Mouse (Mus musculus): Measurements from ENCODE around the gene Lrrfip1. TPM values are rescaled to one million over a fixed set of nuclear protein-coding genes. Genes with fewer than 3 reads are reported as not detected.

Lrrfip1 gene
- polyA plus RNA-seq (2011; ENCODE audit: insufficient read depth, insufficient read length, low read depth, missing spikeins), result 88.7 and 97.2 TPM in 2 replicates

- no peak for TF ChIP-seq POLR2A (IDR thresholded peaks at IDR 0.05; ENCODE audit: insufficient read depth, low read length)
- TF ChIP-seq CTCF (IDR thresholded peaks at IDR 0.05; ENCODE audit: low read depth, low read length), result no peak
- no peak for TF ChIP-seq EP300 (IDR thresholded peaks at IDR 0.05; ENCODE audit: insufficient read depth, low read depth, low read length)
- Histone ChIP-seq H3K9me3 (replicated peaks; ENCODE audit: control insufficient read depth, insufficient read depth, low read length, poor library complexity, severe bottlenecking) (no peaks in the 10 kb centered on the region), H3K4me1 (ENCODE audit: control insufficient read depth, insufficient read depth, low read length) (no peaks in the 10 kb centered on the region), H3K27me3 (ENCODE audit: control insufficient read depth, insufficient read depth, low read length, poor library complexity, severe bottlenecking) (peaks cover 10% of the 10 kb centered on the region), H3K9ac (ENCODE audit: low read depth, poor library complexity, severe bottlenecking) (peak within 1 kb of the TSS; percentile 79), H3K36me3 (ENCODE audit: control insufficient read depth, insufficient read depth, low read length, poor library complexity, severe bottlenecking) (no peaks in the 10 kb centered on the region), H3K27ac (ENCODE audit: insufficient read depth, low read length) (no peak within 1 kb of the TSS), H3K4me3 (ENCODE audit: low read depth, low read length) (peak within 1 kb of the TSS; percentile 79)
Measured at GRCm38 (mm10) chr1:90998268-90998890, at the start of gene Lrrfip1. TSS of gene Lrrfip1 (plus strand) at chr1:90998737.

GRCm38 (mm10) chr1:90949309-90949708 lies 49.2 kb upstream of the Lrrfip1 start:
- Histone ChIP-seq H3K9me3 (replicated peaks; ENCODE audit: control insufficient read depth, insufficient read depth, low read length, poor library complexity, severe bottlenecking) (no peaks in the 10 kb centered on the region), H3K4me1 (ENCODE audit: control insufficient read depth, insufficient read depth, low read length) (no peaks in the 10 kb centered on the region), H3K4me3 (ENCODE audit: low read depth, low read length) (no peak overlapping the region), H3K36me3 (ENCODE audit: control insufficient read depth, insufficient read depth, low read length, poor library complexity, severe bottlenecking) (no peaks in the 10 kb centered on the region), H3K27me3 (ENCODE audit: control insufficient read depth, insufficient read depth, low read length, poor library complexity, severe bottlenecking) (no peaks in the 10 kb centered on the region), H3K9ac (ENCODE audit: low read depth, poor library complexity, severe bottlenecking) (no peak overlapping the region), H3K27ac (ENCODE audit: insufficient read depth, low read length) (no peak overlapping the region)
- TF ChIP-seq EP300 (IDR thresholded peaks at IDR 0.05; ENCODE audit: insufficient read depth, low read depth, low read length) (no peak), CTCF (IDR thresholded peaks at IDR 0.05; ENCODE audit: low read depth, low read length) (no peak), POLR2A (IDR thresholded peaks at IDR 0.05; ENCODE audit: insufficient read depth, low read length) (no peak)

- H3K4me1 ChIP-seq (ENCODE audit: control insufficient read depth, insufficient read depth, low read length), result no peaks in the 10 kb centered on the region
- H3K9me3 ChIP-seq (replicated peaks; ENCODE audit: control insufficient read depth, insufficient read depth, low read length, poor library complexity, severe bottlenecking), result no peaks in the 10 kb centered on the region
- H3K9ac ChIP-seq (ENCODE audit: low read depth, poor library complexity, severe bottlenecking), result no peak overlapping the region
- TF ChIP-seq POLR2A (IDR thresholded peaks at IDR 0.05; ENCODE audit: insufficient read depth, low read length), result no peak
- H3K27ac ChIP-seq (ENCODE audit: insufficient read depth, low read length), result no peak overlapping the region
- H3K27me3 ChIP-seq (ENCODE audit: control insufficient read depth, insufficient read depth, low read length, poor library complexity, severe bottlenecking), result no peaks in the 10 kb centered on the region
- no peak overlapping the region for H3K4me3 ChIP-seq (ENCODE audit: low read depth, low read length)
- H3K36me3 ChIP-seq (ENCODE audit: control insufficient read depth, insufficient read depth, low read length, poor library complexity, severe bottlenecking), result no peaks in the 10 kb centered on the region
Measured at GRCm38 (mm10) chr1:90951670-90952069, 46.9 kb upstream of the Lrrfip1 start.

GRCm38 (mm10) chr1:90952808-90953207 lies 45.7 kb upstream of the Lrrfip1 start, which contains the start of gene Prlh:
TSS of gene Prlh (plus strand) at chr1:90953108.
- H3K27ac ChIP-seq (ENCODE audit: insufficient read depth, low read length), result no peak within 1 kb of the TSS

GRCm38 (mm10) chr1:90953688-90954087 lies 44.8 kb upstream of the Lrrfip1 start:
- TF ChIP-seq CTCF (IDR thresholded peaks at IDR 0.05; ENCODE audit: low read depth, low read length) (no peak), EP300 (IDR thresholded peaks at IDR 0.05; ENCODE audit: insufficient read depth, low read depth, low read length) (no peak), POLR2A (IDR thresholded peaks at IDR 0.05; ENCODE audit: insufficient read depth, low read length) (no peak)
- no peak overlapping the region for H3K4me3 ChIP-seq (ENCODE audit: low read depth, low read length)
- no peaks in the 10 kb centered on the region for H3K27me3 ChIP-seq (ENCODE audit: control insufficient read depth, insufficient read depth, low read length, poor library complexity, severe bottlenecking)
- H3K36me3 ChIP-seq (ENCODE audit: control insufficient read depth, insufficient read depth, low read length, poor library complexity, severe bottlenecking), result no peaks in the 10 kb centered on the region
- no peak overlapping the region for H3K9ac ChIP-seq (ENCODE audit: low read depth, poor library complexity, severe bottlenecking)
- H3K4me1 ChIP-seq (ENCODE audit: control insufficient read depth, insufficient read depth, low read length), result no peaks in the 10 kb centered on the region
- H3K27ac ChIP-seq (ENCODE audit: insufficient read depth, low read length), result no peak overlapping the region
- H3K9me3 ChIP-seq (replicated peaks; ENCODE audit: control insufficient read depth, insufficient read depth, low read length, poor library complexity, severe bottlenecking), result no peaks in the 10 kb centered on the region

More at GRCm38 (mm10) chr1:90952808-90953207, 45.7 kb upstream of the Lrrfip1 start, which contains the start of gene Prlh:
- TF ChIP-seq CTCF (IDR thresholded peaks at IDR 0.05; ENCODE audit: low read depth, low read length) (no peak), EP300 (IDR thresholded peaks at IDR 0.05; ENCODE audit: insufficient read depth, low read depth, low read length) (no peak), POLR2A (IDR thresholded peaks at IDR 0.05; ENCODE audit: insufficient read depth, low read length) (no peak)
- no peak within 1 kb of the TSS for H3K4me3 ChIP-seq (ENCODE audit: low read depth, low read length)
- H3K36me3 ChIP-seq (ENCODE audit: control insufficient read depth, insufficient read depth, low read length, poor library complexity, severe bottlenecking), result no peaks in the 10 kb centered on the region
- no peaks in the 10 kb centered on the region for H3K4me1 ChIP-seq (ENCODE audit: control insufficient read depth, insufficient read depth, low read length)
- no peaks in the 10 kb centered on the region for H3K9me3 ChIP-seq (replicated peaks; ENCODE audit: control insufficient read depth, insufficient read depth, low read length, poor library complexity, severe bottlenecking)
- no peaks in the 10 kb centered on the region for H3K27me3 ChIP-seq (ENCODE audit: control insufficient read depth, insufficient read depth, low read length, poor library complexity, severe bottlenecking)
- no peak within 1 kb of the TSS for H3K9ac ChIP-seq (ENCODE audit: low read depth, poor library complexity, severe bottlenecking)

GRCm38 (mm10) chr1:90956245-90957096 lies 42.1 kb upstream of the Lrrfip1 start:
- Histone ChIP-seq H3K9ac (ENCODE audit: low read depth, poor library complexity, severe bottlenecking) (no peak overlapping the region), H3K27me3 (ENCODE audit: control insufficient read depth, insufficient read depth, low read length, poor library complexity, severe bottlenecking) (no peaks in the 10 kb centered on the region), H3K27ac (ENCODE audit: insufficient read depth, low read length) (no peak overlapping the region), H3K4me3 (ENCODE audit: low read depth, low read length) (no peak overlapping the region), H3K4me1 (ENCODE audit: control insufficient read depth, insufficient read depth, low read length) (no peaks in the 10 kb centered on the region), H3K36me3 (ENCODE audit: control insufficient read depth, insufficient read depth, low read length, poor library complexity, severe bottlenecking) (no peaks in the 10 kb centered on the region), H3K9me3 (replicated peaks; ENCODE audit: control insufficient read depth, insufficient read depth, low read length, poor library complexity, severe bottlenecking) (no peaks in the 10 kb centered on the region)
- TF ChIP-seq EP300 (IDR thresholded peaks at IDR 0.05; ENCODE audit: insufficient read depth, low read depth, low read length) (no peak), CTCF (IDR thresholded peaks at IDR 0.05; ENCODE audit: low read depth, low read length) (peak; percentile 62), POLR2A (IDR thresholded peaks at IDR 0.05; ENCODE audit: insufficient read depth, low read length) (no peak)

All from ES-Bruce4 (cell line).